Mouse (Mus musculus) lung, adult 2 months (tissue): ENCODE measurements around the gene Ifnlr1. TPM values are rescaled to one million over a fixed set of nuclear protein-coding genes. Genes with fewer than 3 reads are reported as not detected.

Source experiments
- DNase-seq: peaks from one replicate; pipeline ENCODE4 v3.0.0; 2022
- H3K4me1 ChIP-seq: fragments of 200-500 bp; 2 replicates; pipeline ENCODE4 v1.6.1; 2011; ENCODE audit warnings: low read length; ENCODE audit not compliant: control insufficient read depth, insufficient read depth
- H3K4me3 ChIP-seq: fragments of 200-500 bp; replicated peaks from 2 replicates; pipeline ENCODE3; 2011; ENCODE audit warnings: low read depth, mild to moderate bottlenecking, control low read depth, low read length; ENCODE audit errors: extremely low read depth
- CTCF ChIP-seq: fragments of 200-500 bp; IDR thresholded peaks from 2 replicates; pipeline ENCODE4 v1.5.1; 2011; ENCODE audit warnings: mild to moderate bottlenecking, low read length, control low read depth; ENCODE audit not compliant: insufficient read depth
- POLR2A ChIP-seq: fragments of 200-500 bp; IDR thresholded peaks from 2 replicates; pipeline ENCODE4 v1.6.1; 2011; ENCODE audit warnings: low read depth, mild to moderate bottlenecking, control low read depth, low read length, borderline replicate concordance; ENCODE audit errors: extremely low read depth
- WGBS: fragments of 180-500 bp; shearing (Covaris S2); methylation state at CpG from one replicate; pipeline ENCODE4 v1.1.7; 2018; 5-methylcytosine and 5-hydroxymethylcytosine counted together
- polyA plus RNA-seq: library from polyadenylated mRNA; depleted of rRNA; stranded (reverse); fragments of >200 nt; gene quantifications from 2 replicates; pipeline ENCODE4 v1.2.3, GENCODE M21; 2012

Ifnlr1 gene
- polyA plus RNA-seq, 1 experiment = 8.8 TPM

DNA sequence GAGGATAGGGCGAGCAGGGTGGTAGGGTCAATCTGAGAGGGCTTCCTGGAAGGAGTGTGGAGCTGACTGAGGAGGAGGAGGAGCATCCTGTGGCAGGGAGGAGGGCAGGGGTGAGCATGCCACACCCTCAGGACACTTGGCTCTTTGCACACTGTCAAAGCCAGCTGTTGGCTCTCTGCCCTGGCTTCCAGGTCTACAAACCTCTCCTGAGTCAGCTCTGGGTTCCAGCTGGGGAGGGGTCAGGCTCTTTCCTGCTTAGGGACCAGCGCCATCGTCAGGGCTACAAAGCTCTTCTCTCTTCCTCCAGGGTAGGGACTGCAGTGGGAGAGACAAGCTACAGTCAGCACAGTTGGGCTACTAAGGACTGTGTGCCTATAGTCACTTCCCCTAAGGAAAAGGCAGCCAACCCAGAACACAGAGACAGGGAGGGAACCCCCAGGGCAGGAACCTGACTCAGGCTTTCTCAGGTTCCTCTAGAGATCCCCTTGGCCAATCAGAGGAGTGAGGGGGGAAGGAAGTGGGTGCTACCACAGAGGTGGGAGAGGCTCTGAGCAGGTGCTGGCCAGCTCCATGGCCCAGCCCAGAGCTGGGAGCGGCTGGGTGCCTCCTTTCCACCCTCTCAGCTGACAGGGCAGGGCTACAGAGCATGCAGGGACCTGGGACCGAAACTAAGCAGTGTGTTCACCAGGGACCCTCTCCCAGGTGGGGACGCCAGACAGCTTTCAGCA is 24.8 kb upstream of the Ifnlr1 start:
- Histone ChIP-seq H3K4me1 (peaks cover 6% of the 10 kb centered on the region; the same call in 1 of the 2 replicates), H3K4me3 (no peak overlapping the region)
- TF ChIP-seq POLR2A (no peak), CTCF (no peak)
- WGBS = 47% methylated on average over 6 of the region's 6 CpGs
- DNase-seq = no peak

DNA sequence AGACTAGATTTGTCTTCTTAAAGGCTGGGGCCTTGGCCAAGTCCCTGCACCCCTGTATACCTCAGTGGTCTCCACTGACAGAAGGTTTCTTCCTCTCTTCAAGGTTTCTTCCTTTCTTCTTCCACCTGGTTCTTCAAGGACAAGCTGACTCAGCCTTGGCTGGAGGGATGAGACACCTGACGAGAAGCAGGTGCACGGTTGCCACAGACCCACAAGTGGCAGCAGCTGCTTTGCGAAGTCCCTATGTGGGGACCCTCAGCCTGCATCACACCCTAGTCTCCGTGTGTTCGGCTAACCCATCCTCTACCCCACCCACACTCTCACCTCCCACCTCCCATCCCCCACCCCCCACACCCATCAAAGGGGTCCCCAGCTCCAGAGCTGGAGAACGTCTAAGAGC is 24.1 kb upstream of the Ifnlr1 start:
- TF ChIP-seq POLR2A (no peak), CTCF (no peak)
- 82% methylated on average over 6 of the region's 6 CpGs for WGBS
- H3K4me3 ChIP-seq = no peak overlapping the region
- no peak for DNase-seq
- H3K4me1 ChIP-seq = peaks cover 4% of the 10 kb centered on the region; the same call in 1 of the 2 replicates

DNA sequence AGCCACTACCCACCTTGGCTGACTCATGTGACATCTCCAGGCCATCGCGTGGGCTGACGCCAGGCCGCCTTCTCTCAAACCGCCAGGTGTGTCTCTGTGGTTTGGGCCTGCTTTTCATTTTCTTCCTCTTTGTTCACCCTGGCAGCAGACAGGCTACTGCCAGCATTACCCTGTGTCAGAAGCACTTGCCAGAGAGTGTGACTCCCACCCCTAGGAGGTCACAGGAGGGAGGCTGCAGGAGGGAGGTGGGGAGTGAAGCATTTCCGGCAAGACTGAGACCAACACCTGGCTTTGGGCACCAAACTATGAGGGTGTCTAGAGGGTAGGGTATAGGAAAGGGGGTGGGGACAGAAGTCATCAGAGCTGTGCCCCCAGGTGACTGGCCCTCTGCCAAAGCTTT is 21.4 kb upstream of the Ifnlr1 start:
- WGBS = 68% methylated on average over 6 of the region's 6 CpGs
- Histone ChIP-seq H3K4me3 (no peak overlapping the region), H3K4me1 (peaks cover 4% of the 10 kb centered on the region; the same call in 1 of the 2 replicates)
- TF ChIP-seq CTCF (no peak), POLR2A (no peak)
- DNase-seq = no peak

DNA sequence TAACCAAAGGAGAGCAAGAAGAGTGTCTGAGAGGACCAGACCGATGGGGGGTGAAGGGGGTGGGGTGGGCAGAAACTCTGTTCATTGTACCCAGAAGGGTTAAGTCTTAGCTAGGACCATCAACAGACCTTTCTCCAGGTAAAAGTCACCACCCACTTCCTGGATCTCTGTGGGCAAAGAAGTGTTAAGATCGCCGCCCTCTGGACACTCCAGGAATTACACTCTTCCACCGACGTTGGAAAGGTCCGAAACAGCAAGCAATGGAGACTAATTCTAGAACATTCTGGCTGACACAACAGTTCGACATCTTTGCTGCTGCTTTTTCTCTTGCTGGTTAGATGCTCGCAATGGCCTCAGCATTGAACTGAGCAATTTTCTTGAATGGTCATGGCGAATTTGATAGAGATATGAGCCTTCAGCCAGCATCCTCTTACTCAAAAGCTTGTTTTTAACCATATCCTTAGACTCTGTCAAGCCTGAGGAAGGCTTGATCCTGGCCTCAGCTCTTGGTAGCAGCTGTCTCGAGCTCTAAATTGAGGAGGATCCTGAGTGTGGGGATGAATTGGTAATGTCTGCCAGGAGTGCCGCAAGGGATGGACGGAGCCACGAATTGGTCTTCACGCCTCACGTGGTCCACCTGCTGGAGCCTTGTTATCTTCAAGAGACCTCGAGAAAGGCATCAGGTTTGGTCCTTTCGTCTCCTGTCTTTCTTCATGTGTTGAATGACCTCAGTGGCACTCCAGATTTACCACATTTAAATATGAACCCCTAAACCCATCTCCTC is 19.7 kb upstream of the Ifnlr1 start:
- DNase-seq = peak; percentile 58
- WGBS = 48% methylated on average over 17 of the region's 17 CpGs
- H3K4me1 ChIP-seq = no peaks in the 10 kb centered on the region
- TF ChIP-seq POLR2A (no peak), CTCF (peak; percentile 44)
- no peak overlapping the region for H3K4me3 ChIP-seq

DNA sequence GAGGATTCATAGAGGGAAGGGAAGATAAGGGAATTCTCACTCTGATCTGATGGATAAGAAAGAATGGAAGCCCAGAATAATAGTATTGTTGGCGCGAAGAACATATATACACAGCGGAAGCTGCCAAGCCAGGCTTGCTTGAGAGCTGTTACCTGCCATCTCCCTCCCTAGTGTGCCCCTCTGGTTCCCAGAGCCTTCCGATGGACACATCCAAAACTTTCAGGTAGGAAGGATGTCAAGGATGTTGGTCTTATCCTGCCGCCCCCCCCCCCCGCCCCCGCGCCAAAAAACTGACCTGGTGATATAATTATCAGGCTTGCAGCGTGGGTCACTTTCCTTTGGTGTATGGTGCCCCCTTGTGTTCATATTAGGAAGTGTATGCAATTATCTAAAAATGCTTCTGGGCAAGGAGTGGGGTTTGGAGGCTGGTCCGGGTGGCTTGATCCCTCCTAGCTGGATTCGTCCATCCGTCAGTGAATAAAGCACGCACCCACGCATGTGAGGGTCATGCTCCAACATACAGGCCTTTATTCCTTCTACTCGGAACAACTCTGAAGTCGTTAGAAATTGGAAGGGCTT is 18.7 kb upstream of the Ifnlr1 start:
- 10% methylated on average over 16 of the region's 16 CpGs for WGBS
- H3K4me1 ChIP-seq = no peaks in the 10 kb centered on the region
- no peak overlapping the region for H3K4me3 ChIP-seq
- DNase-seq = no peak
- peak; percentile 49 for TF ChIP-seq CTCF
- no peak for TF ChIP-seq POLR2A

DNA sequence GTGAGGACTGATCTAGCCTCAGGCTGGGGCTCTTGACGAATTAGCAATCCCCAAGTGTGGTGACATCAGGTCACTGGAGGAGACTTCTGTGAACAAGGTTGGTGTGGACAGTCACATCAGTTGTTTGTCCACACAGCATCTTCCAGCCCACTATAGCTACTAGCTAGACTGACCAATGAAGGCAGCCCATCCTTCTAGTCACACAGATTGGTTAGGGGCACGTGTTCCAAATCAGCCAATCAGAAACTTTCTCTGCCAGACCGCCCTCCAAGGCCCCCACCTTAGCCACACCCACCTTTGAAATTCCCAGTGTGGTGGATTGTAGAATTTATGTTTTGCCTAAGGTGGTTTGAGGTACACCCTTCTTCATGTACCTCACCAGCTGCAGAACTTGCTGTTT is 12.6 kb upstream of the Ifnlr1 start:
- Histone ChIP-seq H3K4me3 (no peak overlapping the region), H3K4me1 (no peaks in the 10 kb centered on the region)
- TF ChIP-seq CTCF (no peak), POLR2A (no peak)
- no peak for DNase-seq
- WGBS = 65% methylated on average over 3 of the region's 3 CpGs

DNA sequence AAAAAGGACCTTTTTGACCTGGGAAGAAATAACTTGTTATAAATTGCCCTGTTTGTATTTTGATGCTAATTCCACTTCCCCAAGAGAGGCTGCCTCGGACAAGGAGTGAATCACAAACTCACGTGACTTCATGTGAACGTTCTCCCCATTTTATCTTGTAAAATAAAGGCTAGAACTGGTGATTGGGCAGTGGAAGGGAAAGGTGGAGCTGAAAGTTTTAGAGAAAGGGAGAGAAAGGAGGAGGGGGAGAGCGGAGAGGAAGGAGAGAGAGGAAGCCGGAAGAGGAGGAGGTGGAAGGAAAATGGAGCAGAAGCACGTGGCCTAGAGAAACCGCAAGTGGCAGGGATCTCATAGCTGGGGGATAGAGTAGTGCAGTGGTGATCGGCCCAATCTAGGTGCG is 11.1 kb upstream of the Ifnlr1 start:
- DNase-seq = no peak
- Histone ChIP-seq H3K4me3 (no peak overlapping the region), H3K4me1 (no peaks in the 10 kb centered on the region)
- 56% methylated on average over 9 of the region's 9 CpGs for WGBS
- TF ChIP-seq POLR2A = no peak
- no peak for TF ChIP-seq CTCF

DNA sequence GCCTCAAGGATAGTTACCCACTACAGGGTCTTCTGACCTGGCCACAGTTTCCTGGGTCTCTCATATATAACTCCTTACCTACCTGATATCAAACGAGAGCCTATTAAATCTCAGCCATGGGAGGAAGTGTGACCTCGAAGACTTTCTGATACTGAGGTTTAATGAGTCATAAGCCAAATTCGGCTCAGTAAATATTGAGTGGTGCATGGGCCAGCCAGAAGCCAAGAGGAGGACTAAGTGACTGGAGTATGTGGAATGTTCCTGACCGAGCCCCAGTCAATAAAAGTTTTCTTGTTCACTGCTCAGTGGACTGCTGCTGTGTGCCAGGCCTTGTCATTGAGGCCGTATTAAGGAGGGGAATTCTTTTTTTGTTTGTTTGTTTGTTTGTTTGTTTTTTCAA is 9.6 kb upstream of the Ifnlr1 start:
- Histone ChIP-seq H3K4me3 (no peak overlapping the region), H3K4me1 (no peaks in the 10 kb centered on the region)
- no peak for TF ChIP-seq CTCF
- TF ChIP-seq POLR2A = no peak
- WGBS = 48% methylated on average over 5 of the region's 5 CpGs
- no peak for DNase-seq

DNA sequence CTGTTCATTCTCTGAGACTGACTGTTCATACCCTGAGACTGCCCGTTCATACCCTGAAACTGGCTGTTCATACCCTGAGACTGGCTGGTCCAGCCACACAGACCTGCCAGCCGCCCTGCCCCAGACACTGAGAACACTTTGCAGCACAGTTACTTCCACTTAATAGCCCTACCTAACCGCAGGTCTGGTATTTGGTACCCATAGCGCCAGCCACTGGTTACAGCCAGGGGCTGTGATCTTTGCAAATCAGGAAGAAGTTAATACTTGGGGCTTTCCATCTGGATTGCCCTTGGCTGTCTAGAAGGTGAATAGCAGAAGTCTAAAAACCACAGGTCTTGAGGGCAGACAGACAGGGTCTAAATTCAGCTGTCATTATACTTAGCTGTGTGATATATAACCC is 6.8 kb upstream of the Ifnlr1 start:
- 47% methylated on average over 4 of the region's 4 CpGs for WGBS
- DNase-seq = no peak
- TF ChIP-seq CTCF (no peak), POLR2A (no peak)
- no peak overlapping the region for H3K4me3 ChIP-seq
- H3K4me1 ChIP-seq = no peaks in the 10 kb centered on the region
